Mouse (Mus musculus) olfactory bulb, adult 2 months (tissue): ENCODE measurements around the gene Pitpnb. TPM values are rescaled to one million over a fixed set of nuclear protein-coding genes. Genes with fewer than 3 reads are reported as not detected.

Source experiments
- H3K27ac ChIP-seq: fragments of 200-500 bp; 2 replicates; pipeline ENCODE4 v1.5.1; 2012; ENCODE audit warnings: low read depth, low read length; ENCODE audit not compliant: insufficient read depth
- H3K4me1 ChIP-seq: fragments of 200-500 bp; 2 replicates; pipeline ENCODE4 v1.6.1; 2012; ENCODE audit warnings: low read length; ENCODE audit not compliant: control insufficient read depth, insufficient read depth
- H3K4me3 ChIP-seq: fragments of 200-500 bp; 2 replicates; pipeline ENCODE4 v1.5.1; 2012; ENCODE audit warnings: mild to moderate bottlenecking, low read depth, low read length, moderate library complexity; ENCODE audit not compliant: insufficient read depth
- CTCF ChIP-seq: fragments of 200-500 bp; IDR thresholded peaks from 2 replicates; pipeline ENCODE4 v1.5.1; 2012; ENCODE audit warnings: low read depth, mild to moderate bottlenecking, low read length, moderate library complexity; ENCODE audit not compliant: insufficient read depth
- POLR2A ChIP-seq: fragments of 200-500 bp; IDR thresholded peaks from 2 replicates; pipeline ENCODE4 v1.6.1; 2012; ENCODE audit warnings: mild to moderate bottlenecking, low read depth, low read length, moderate library complexity; ENCODE audit not compliant: insufficient read depth
- WGBS: fragments of 180-500 bp; shearing (Covaris S2); methylation state at CpG from one replicate; pipeline ENCODE4 v1.1.7; 2018; 5-methylcytosine and 5-hydroxymethylcytosine counted together
- polyA plus RNA-seq: library from polyadenylated mRNA; stranded (reverse); fragments of >200 nt; gene quantifications from 2 replicates; pipeline ENCODE4 v1.2.4, GENCODE M21; 2012; ENCODE audit warnings: low replicate concordance; ENCODE audit not compliant: missing spikeins, insufficient read depth, insufficient read length

Pitpnb gene
- polyA plus RNA-seq = not detected in 2 replicates

- no peak for TF ChIP-seq CTCF
- TF ChIP-seq POLR2A = peak; percentile 99
- no peaks in the 10 kb centered on the region for H3K4me1 ChIP-seq
- WGBS = 1% methylated on average over 77 of the region's 78 CpGs
- H3K27ac ChIP-seq = peak within 1 kb of the TSS; percentile 93
- H3K4me3 ChIP-seq = peak within 1 kb of the TSS; percentile 79
Measured at GRCm38 (mm10) chr5:111330417-111331098, at the start of gene Pitpnb. Gene Pitpnb (plus strand): TSS chr5:111330763.

- Histone ChIP-seq H3K4me1 (0 out of 2 replicates have a peak, but pooled peaks cover 2% of the 10 kb centered on the region), H3K4me3 (no peak overlapping the region), H3K27ac (no peak overlapping the region)
- TF ChIP-seq POLR2A = no peak
- no peak for TF ChIP-seq CTCF
- 86% methylated on average over 19 of the region's 19 CpGs for WGBS
Measured at GRCm38 (mm10) chr5:111284420-111285175, 46.0 kb upstream of the Pitpnb start.

- Histone ChIP-seq H3K4me1 (peaks cover 7% of the 10 kb centered on the region), H3K4me3 (no peak overlapping the region), H3K27ac (no peak overlapping the region)
- TF ChIP-seq POLR2A = no peak
- TF ChIP-seq CTCF = no peak
- WGBS = 82% methylated on average over 5 of the region's 5 CpGs
Measured at GRCm38 (mm10) chr5:111287571-111287970, 43.0 kb upstream of the Pitpnb start.

GRCm38 (mm10) chr5:111288486-111288885, 42.1 kb upstream of the Pitpnb start:
- Histone ChIP-seq H3K4me3 (no peak overlapping the region), H3K27ac (no peak overlapping the region), H3K4me1 (peaks cover 7% of the 10 kb centered on the region)
- WGBS = 83% methylated on average over 11 of the region's 11 CpGs
- TF ChIP-seq POLR2A (no peak), CTCF (no peak)

GRCm38 (mm10) chr5:111290071-111290470, 40.5 kb upstream of the Pitpnb start:
- Histone ChIP-seq H3K27ac (no peak overlapping the region), H3K4me3 (no peak overlapping the region), H3K4me1 (peaks cover 7% of the 10 kb centered on the region)
- 48% methylated on average over 11 of the region's 11 CpGs for WGBS
- no peak for TF ChIP-seq POLR2A
- no peak for TF ChIP-seq CTCF

- TF ChIP-seq POLR2A (no peak), CTCF (no peak)
- WGBS = 35% methylated on average over 10 of the region's 10 CpGs
- peaks cover 7% of the 10 kb centered on the region for H3K4me1 ChIP-seq
- no peak overlapping the region for H3K27ac ChIP-seq
- H3K4me3 ChIP-seq = peak overlapping the region; percentile 11
Measured at GRCm38 (mm10) chr5:111291639-111292038, 38.9 kb upstream of the Pitpnb start.

- Histone ChIP-seq H3K4me3 (no peak overlapping the region), H3K4me1 (no peaks in the 10 kb centered on the region)
Measured at GRCm38 (mm10) chr5:111297801-111298200, 32.8 kb upstream of the Pitpnb start.

GRCm38 (mm10) chr5:111298706-111299105, 31.9 kb upstream of the Pitpnb start:
- H3K4me3 ChIP-seq = no peak overlapping the region
- TF ChIP-seq POLR2A (no peak), CTCF (no peak)
- 57% methylated on average over 7 of the region's 7 CpGs for WGBS
- H3K4me1 ChIP-seq = no peaks in the 10 kb centered on the region
- H3K27ac ChIP-seq = no peak overlapping the region

More at GRCm38 (mm10) chr5:111297801-111298200, 32.8 kb upstream of the Pitpnb start:
- no peak overlapping the region for H3K27ac ChIP-seq
- TF ChIP-seq POLR2A (no peak), CTCF (no peak)
- 82% methylated on average over 5 of the region's 5 CpGs for WGBS

- Histone ChIP-seq H3K27ac (no peak overlapping the region), H3K4me1 (no peaks in the 10 kb centered on the region), H3K4me3 (no peak overlapping the region)
- TF ChIP-seq CTCF (no peak), POLR2A (no peak)
- WGBS = 76% methylated on average over 8 of the region's 8 CpGs
Measured at GRCm38 (mm10) chr5:111300776-111301175, 29.8 kb upstream of the Pitpnb start.
